Mouse (Mus musculus): ENCODE data around the gene Sap30. TPM values are rescaled to one million over a fixed set of nuclear protein-coding genes. Genes with fewer than 3 reads are reported as not detected.
"Not testable (repeated sequence)": the region's sequence is repeated elsewhere in the genome, so short reads cannot be mapped to it uniquely, and the experiment has no call there.

Gene Sap30
- polyA plus RNA-seq, 1 experiment from 2014 or later = 115 TPM

- H3K36me3 ChIP-seq = peaks cover 12% of the 10 kb centered on the region
- no peaks in the 10 kb centered on the region for H3K27me3 ChIP-seq
- no peaks in the 10 kb centered on the region for H3K9me3 ChIP-seq
- peak overlapping the region; percentile 77 for H3K4me2 ChIP-seq (replicated peaks)
- H3K4me3 ChIP-seq = peak overlapping the region; percentile 85
- peaks cover 11% of the 10 kb centered on the region for H3K4me1 ChIP-seq
- peak overlapping the region; percentile 100 for H3K27ac ChIP-seq (replicated peaks)
- peak overlapping the region; percentile 97 for H3K9ac ChIP-seq (replicated peaks)
- ATAC-seq (ENCODE audit: low FRiP score, low read depth) = peak; percentile 38
- under 1% methylated on average over 77 of the region's 96 CpGs for WGBS
Measured at GRCm38 (mm10) chr8:57512141-57513056, 24.7 kb upstream of the Sap30 start.

GRCm38 (mm10) chr8:57511316-57512118 is 23.9 kb upstream of the Sap30 start, which contains the start of gene Hmgb2:
Hmgb2 (plus strand) TSS chr8:57511907.
- H3K4me3 ChIP-seq = peak within 1 kb of the TSS; percentile 85
- peak within 1 kb of the TSS; percentile 97 for H3K9ac ChIP-seq (replicated peaks)
- H3K9me3 ChIP-seq = no peaks in the 10 kb centered on the region
- WGBS = under 1% methylated on average over 63 of the region's 63 CpGs
- H3K4me1 ChIP-seq = peaks cover 11% of the 10 kb centered on the region
- peak within 1 kb of the TSS; percentile 100 for H3K27ac ChIP-seq (replicated peaks)
- peaks cover 12% of the 10 kb centered on the region for H3K36me3 ChIP-seq
- no peaks in the 10 kb centered on the region for H3K27me3 ChIP-seq
- peak within 1 kb of the TSS; percentile 86 for H3K4me2 ChIP-seq (replicated peaks)
- ATAC-seq (ENCODE audit: low FRiP score, low read depth) = peak; percentile 100

GRCm38 (mm10) chr8:57510791-57511315 is 23.2 kb upstream of the Sap30 start:
- peaks cover 8% of the 10 kb centered on the region; the same call in 1 of the 2 replicates for H3K36me3 ChIP-seq
- H3K4me2 ChIP-seq (replicated peaks) = peak overlapping the region; percentile 86
- H3K27ac ChIP-seq (replicated peaks) = peak overlapping the region; percentile 81
- ATAC-seq (ENCODE audit: low FRiP score, low read depth) = no peak
- peak overlapping the region; percentile 64 for H3K9ac ChIP-seq (replicated peaks)
- no peaks in the 10 kb centered on the region for H3K9me3 ChIP-seq
- H3K27me3 ChIP-seq = no peaks in the 10 kb centered on the region
- H3K4me1 ChIP-seq = peaks cover 11% of the 10 kb centered on the region
- H3K4me3 ChIP-seq = peak overlapping the region; percentile 85
- WGBS = 2% methylated on average over 31 of the region's 31 CpGs

- ATAC-seq (ENCODE audit: low FRiP score, low read depth) = no peak
- no peaks in the 10 kb centered on the region for H3K36me3 ChIP-seq
- H3K27me3 ChIP-seq = no peaks in the 10 kb centered on the region
- no peak overlapping the region for H3K27ac ChIP-seq (replicated peaks)
- H3K9me3 ChIP-seq = no peaks in the 10 kb centered on the region
- H3K4me1 ChIP-seq = peaks cover 9% of the 10 kb centered on the region
- no peak overlapping the region for H3K9ac ChIP-seq (replicated peaks)
- 89% methylated on average over 4 of the region's 4 CpGs for WGBS
- no peak overlapping the region for H3K4me3 ChIP-seq
- H3K4me2 ChIP-seq (replicated peaks) = no peak overlapping the region
Measured at GRCm38 (mm10) chr8:57508657-57509056, 21.0 kb upstream of the Sap30 start.

GRCm38 (mm10) chr8:57507556-57508063 is 19.9 kb upstream of the Sap30 start:
- H3K4me3 ChIP-seq = no peak overlapping the region
- no peak for ATAC-seq (ENCODE audit: low FRiP score, low read depth)
- H3K4me2 ChIP-seq (replicated peaks) = no peak overlapping the region
- no peaks in the 10 kb centered on the region for H3K9me3 ChIP-seq
- H3K36me3 ChIP-seq = no peaks in the 10 kb centered on the region
- no peak overlapping the region for H3K27ac ChIP-seq (replicated peaks)
- peaks cover 6% of the 10 kb centered on the region for H3K4me1 ChIP-seq
- 84% methylated on average over 4 of the region's 4 CpGs for WGBS
- H3K9ac ChIP-seq (replicated peaks) = no peak overlapping the region
- H3K27me3 ChIP-seq = no peaks in the 10 kb centered on the region

GRCm38 (mm10) chr8:57505500-57505899 is 17.8 kb upstream of the Sap30 start:
- not testable (repeated sequence) for H3K4me2 ChIP-seq (replicated peaks); H3K27me3 ChIP-seq; ATAC-seq (ENCODE audit: low FRiP score, low read depth); H3K4me3 ChIP-seq; H3K4me1 ChIP-seq; H3K9ac ChIP-seq (replicated peaks); H3K9me3 ChIP-seq; H3K36me3 ChIP-seq; H3K27ac ChIP-seq (replicated peaks)
- WGBS = 87% methylated on average over 1 of the region's 1 CpGs

GRCm38 (mm10) chr8:57503641-57504040 is 16.0 kb upstream of the Sap30 start:
- no peak overlapping the region for H3K4me3 ChIP-seq
- H3K27ac ChIP-seq (replicated peaks) = no peak overlapping the region
- ATAC-seq (ENCODE audit: low FRiP score, low read depth) = no peak
- no peaks in the 10 kb centered on the region for H3K9me3 ChIP-seq
- H3K4me1 ChIP-seq = peaks cover 6% of the 10 kb centered on the region; the same call in 1 of the 2 replicates
- no peaks in the 10 kb centered on the region for H3K27me3 ChIP-seq
- H3K36me3 ChIP-seq = no peaks in the 10 kb centered on the region
- 55% methylated on average over 5 of the region's 5 CpGs for WGBS
- no peak overlapping the region for H3K9ac ChIP-seq (replicated peaks)
- no peak overlapping the region for H3K4me2 ChIP-seq (replicated peaks)

- ATAC-seq (ENCODE audit: low FRiP score, low read depth) = peak; percentile 58
- H3K36me3 ChIP-seq = no peaks in the 10 kb centered on the region
- 56% methylated on average over 17 of the region's 17 CpGs for WGBS
- H3K4me3 ChIP-seq = no peak overlapping the region
- no peak overlapping the region; the same call in 1 of the 2 replicates for H3K4me2 ChIP-seq (replicated peaks)
- H3K9me3 ChIP-seq = no peaks in the 10 kb centered on the region
- H3K9ac ChIP-seq (replicated peaks) = no peak overlapping the region
- peaks cover 6% of the 10 kb centered on the region; the same call in 1 of the 2 replicates for H3K4me1 ChIP-seq
- no peaks in the 10 kb centered on the region for H3K27me3 ChIP-seq
- H3K27ac ChIP-seq (replicated peaks) = peak overlapping the region; percentile 35; the same call in 1 of the 2 replicates
Measured at GRCm38 (mm10) chr8:57498847-57499511, 11.3 kb upstream of the Sap30 start.

GRCm38 (mm10) chr8:57498494-57498846 is 10.8 kb upstream of the Sap30 start:
- Histone ChIP-seq H3K4me2 (replicated peaks) (no peak overlapping the region), H3K27me3 (no peaks in the 10 kb centered on the region), H3K4me3 (no peak overlapping the region), H3K27ac (replicated peaks) (no peak overlapping the region), H3K4me1 (peaks cover 6% of the 10 kb centered on the region; the same call in 1 of the 2 replicates), H3K9ac (replicated peaks) (no peak overlapping the region), H3K36me3 (no peaks in the 10 kb centered on the region), H3K9me3 (no peaks in the 10 kb centered on the region)
- 0 out of 2 replicates have a peak, but pooled peaks have one; percentile 5 for ATAC-seq (ENCODE audit: low FRiP score, low read depth)
- WGBS = 60% methylated on average over 8 of the region's 8 CpGs

GRCm38 (mm10) chr8:57491873-57492272 is 4.2 kb upstream of the Sap30 start:
- ATAC-seq (ENCODE audit: low FRiP score, low read depth) = no peak
- H3K27ac ChIP-seq (replicated peaks) = no peak overlapping the region
- 93% methylated on average over 4 of the region's 4 CpGs for WGBS

GRCm38 (mm10) chr8:57489896-57490295 is 2.2 kb upstream of the Sap30 start:
- Histone ChIP-seq H3K4me1 (peaks cover 14% of the 10 kb centered on the region), H3K36me3 (no peaks in the 10 kb centered on the region), H3K4me3 (no peak overlapping the region), H3K9me3 (no peaks in the 10 kb centered on the region), H3K4me2 (replicated peaks) (no peak overlapping the region), H3K27ac (replicated peaks) (no peak overlapping the region), H3K27me3 (no peaks in the 10 kb centered on the region), H3K9ac (replicated peaks) (no peak overlapping the region)
- ATAC-seq (ENCODE audit: low FRiP score, low read depth) = no peak

More at GRCm38 (mm10) chr8:57491873-57492272, 4.2 kb upstream of the Sap30 start:
- Histone ChIP-seq H3K36me3 (no peaks in the 10 kb centered on the region), H3K4me3 (no peak overlapping the region), H3K9ac (replicated peaks) (no peak overlapping the region), H3K4me1 (0 out of 2 replicates have a peak, but pooled peaks cover 7% of the 10 kb centered on the region), H3K4me2 (replicated peaks) (no peak overlapping the region), H3K27me3 (no peaks in the 10 kb centered on the region), H3K9me3 (no peaks in the 10 kb centered on the region)

Measured in midbrain, embryonic 12.5 days (tissue).